16 mouse cellular contexts compared by ENCODE assay signal in the genomic region with DNA sequence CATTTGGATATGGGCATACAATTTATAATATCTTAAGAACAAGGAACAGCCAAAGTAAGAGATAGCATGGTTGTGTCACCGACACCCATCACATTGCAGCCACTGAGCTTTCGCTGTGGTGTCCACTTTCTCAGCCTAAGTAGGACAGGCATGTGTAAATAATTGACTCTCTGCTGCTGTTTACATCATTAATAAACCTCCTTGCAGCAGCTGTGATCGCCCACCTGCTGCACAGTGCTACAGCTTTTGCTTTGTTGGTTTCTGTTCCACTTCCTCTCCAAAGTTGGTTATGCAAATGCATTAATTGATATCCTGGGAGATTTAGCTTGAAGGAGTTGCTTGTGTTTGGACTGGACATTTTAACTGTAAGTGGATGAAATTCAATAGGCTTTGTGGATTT. TPM values are rescaled to one million over a fixed set of nuclear protein-coding genes. Genes with fewer than 3 reads are reported as not detected.
DNase-seq lines count a peak whose midpoint lies in the region; ATAC-seq lines count a peak whose summit lies in the region.
"Had no signal": no experiment of that assay in that cellular context is flagged by ENCODE, and none has a peak within 500 bp of the region (broad histone marks: within the 10 kb centered on the region; RNA-seq: fewer than 3 reads in every experiment).

No protein-coding gene starts in this region.

- H3K4me2 ChIP-seq in hindbrain, embryonic 15.5 days = no peak overlapping the region
- no peak overlapping the region for H3K4me2 ChIP-seq in hindbrain, embryonic 13.5 days
- H3K4me2 ChIP-seq in midbrain, embryonic 16.5 days (ENCODE audit: low read length) = no peak overlapping the region
- H3K4me2 ChIP-seq in midbrain, embryonic 15.5 days = no peak overlapping the region
- H3K4me2 ChIP-seq: heart, embryonic 11.5 days; liver, embryonic 15.5 days; neural tube, embryonic 15.5 days had no signal

- H3K9ac ChIP-seq in hindbrain, embryonic 15.5 days = no peak overlapping the region
- H3K9ac ChIP-seq in hindbrain, embryonic 13.5 days = no peak overlapping the region
- no peak overlapping the region for H3K9ac ChIP-seq in midbrain, embryonic 16.5 days (ENCODE audit: low read depth, low read length)
- H3K9ac ChIP-seq in midbrain, embryonic 15.5 days = no peak overlapping the region
- H3K9ac ChIP-seq: liver, embryonic 15.5 days; neural tube, embryonic 15.5 days had no signal

- WGBS in hindbrain, embryonic 15.5 days = 46% methylated on average over 3 of the region's 3 CpGs
- WGBS in hindbrain, embryonic 13.5 days = 50% methylated on average over 3 of the region's 3 CpGs
- 53% methylated on average over 3 of the region's 3 CpGs for WGBS in midbrain, embryonic 16.5 days
- WGBS in midbrain, embryonic 15.5 days = 58% methylated on average over 3 of the region's 3 CpGs

- 0 out of 2 replicates have a peak overlapping the region, but pooled peaks have one; percentile 20 for H3K27ac ChIP-seq in hindbrain, embryonic 15.5 days (replicated peaks)
- H3K27ac ChIP-seq in hindbrain, embryonic 13.5 days = no peak overlapping the region
- no peak overlapping the region for H3K27ac ChIP-seq in midbrain, embryonic 16.5 days (ENCODE audit: low read length)
- H3K27ac ChIP-seq in midbrain, embryonic 15.5 days = no peak overlapping the region
- H3K27ac ChIP-seq: liver, embryonic 15.5 days; neural tube, embryonic 15.5 days had no signal

- ATAC-seq in hindbrain, embryonic 15.5 days (ENCODE audit: low FRiP score, low read depth) = 0 out of 2 replicates have a peak, but pooled peaks have one; percentile 25
- no peak for ATAC-seq in hindbrain, embryonic 13.5 days (ENCODE audit: low FRiP score)
- peak; percentile 20; the same call in 1 of the 2 replicates for ATAC-seq in midbrain, embryonic 16.5 days
- no peak; the same call in 1 of the 2 replicates for ATAC-seq in midbrain, embryonic 15.5 days (replicated peaks)
- ATAC-seq in granulocyte monocyte progenitor cell, adult 5-6 weeks (replicated peaks; ENCODE audit: poor library complexity, severe bottlenecking) = peak; percentile 81
- ATAC-seq: activated CD4-positive, CD25-positive, alpha-beta regulatory T cell, adult 4 months had no signal

- no peaks in the 10 kb centered on the region for H3K36me3 ChIP-seq in hindbrain, embryonic 15.5 days
- H3K36me3 ChIP-seq in hindbrain, embryonic 13.5 days = no peaks in the 10 kb centered on the region
- H3K36me3 ChIP-seq in midbrain, embryonic 16.5 days (ENCODE audit: control insufficient read depth, insufficient read depth, low read length) = no peaks in the 10 kb centered on the region; the same call in 1 of the 2 replicates
- H3K36me3 ChIP-seq in midbrain, embryonic 15.5 days (replicated peaks) = no peaks in the 10 kb centered on the region
- H3K36me3 ChIP-seq: liver, embryonic 15.5 days; neural tube, embryonic 15.5 days had no signal

- no peaks in the 10 kb centered on the region for H3K27me3 ChIP-seq in hindbrain, embryonic 15.5 days
- H3K27me3 ChIP-seq in hindbrain, embryonic 13.5 days = no peaks in the 10 kb centered on the region
- no peaks in the 10 kb centered on the region for H3K27me3 ChIP-seq in midbrain, embryonic 16.5 days (ENCODE audit: control insufficient read depth, insufficient read depth, low read depth, low read length)
- no peaks in the 10 kb centered on the region for H3K27me3 ChIP-seq in midbrain, embryonic 15.5 days (replicated peaks)
- H3K27me3 ChIP-seq: liver, embryonic 15.5 days; neural tube, embryonic 15.5 days had no signal

- DNase-seq in retina, postnatal 7 days (ENCODE audit: low read depth, low spot score) = peak; percentile 11
- DNase-seq in right cerebral cortex, postnatal 14 days = no peak
- DNase-seq in cerebellum, adult 9-11 months = no peak
- DNase-seq: cerebellum, adult 18-20 months; gastrocnemius, postnatal 10 days; layer of hippocampus, adult 9-11 months; thymus, postnatal 25 days had no signal

- H3K4me3 ChIP-seq in hindbrain, embryonic 15.5 days = no peak overlapping the region
- H3K4me3 ChIP-seq in hindbrain, embryonic 13.5 days = no peak overlapping the region
- no peak overlapping the region for H3K4me3 ChIP-seq in midbrain, embryonic 16.5 days (ENCODE audit: low read depth, low read length)
- no peak overlapping the region for H3K4me3 ChIP-seq in midbrain, embryonic 15.5 days
- H3K4me3 ChIP-seq: liver, embryonic 15.5 days; neural tube, embryonic 15.5 days had no signal

- H3K4me1 ChIP-seq in hindbrain, embryonic 15.5 days (replicated peaks) = peaks cover 32% of the 10 kb centered on the region
- peaks cover 30% of the 10 kb centered on the region for H3K4me1 ChIP-seq in hindbrain, embryonic 13.5 days (replicated peaks)
- H3K4me1 ChIP-seq in midbrain, embryonic 16.5 days (ENCODE audit: control insufficient read depth, insufficient read depth, low read length) = peaks cover 10% of the 10 kb centered on the region
- peaks cover 22% of the 10 kb centered on the region for H3K4me1 ChIP-seq in midbrain, embryonic 15.5 days
- H3K4me1 ChIP-seq: liver, embryonic 15.5 days had no signal

- no peaks in the 10 kb centered on the region for H3K9me3 ChIP-seq in hindbrain, embryonic 15.5 days
- no peaks in the 10 kb centered on the region for H3K9me3 ChIP-seq in hindbrain, embryonic 13.5 days
- H3K9me3 ChIP-seq in midbrain, embryonic 16.5 days (replicated peaks; ENCODE audit: control insufficient read depth, low read length, poor library complexity, severe bottlenecking) = no peaks in the 10 kb centered on the region
- no peaks in the 10 kb centered on the region for H3K9me3 ChIP-seq in midbrain, embryonic 15.5 days
- H3K9me3 ChIP-seq: liver, embryonic 15.5 days; neural tube, embryonic 15.5 days had no signal

RNA-seq across cellular contexts. Expression of a gene that starts 53.1 kb away (rescaled TPM):
- 362 and 369 TPM in 2 replicates for polyA plus RNA-seq in hindbrain, embryonic 15.5 days (2015; fragmentation: Nextera tagmentation; extraction: Ambion mirVana)
- 442 and 445 TPM in 2 replicates for polyA plus RNA-seq in hindbrain, embryonic 13.5 days (2015; fragmentation: Nextera tagmentation; extraction: Ambion mirVana)
- polyA plus RNA-seq in midbrain, embryonic 16.5 days (2015; fragmentation: Nextera tagmentation; extraction: Ambion mirVana) = 430 and 474 TPM in 2 replicates
- 425 and 464 TPM in 2 replicates for polyA plus RNA-seq in midbrain, embryonic 15.5 days (2015; fragmentation: Nextera tagmentation; extraction: Ambion mirVana)
- not detected in 2 replicates for total RNA-seq in granulocyte monocyte progenitor cell, adult 5-6 weeks (2014; fragmentation: Nextera tagmentation)
- not detected in 2 replicates for total RNA-seq in granulocyte monocyte progenitor cell, adult 5-6 weeks (2017)

Comparison
In these comparisons a context has a peak if more than half of its experiments do, and no peak if none do; other contexts are left out.
1. ATAC-seq: peak in hindbrain, embryonic 15.5 days (single experiment), midbrain, embryonic 16.5 days (single experiment) and granulocyte monocyte progenitor cell, adult 5-6 weeks (single experiment); none in hindbrain, embryonic 13.5 days (single experiment) and midbrain, embryonic 15.5 days (single experiment).